Mouse (Mus musculus): ENCODE results near the gene Ap2a2. TPM values are rescaled to one million over a fixed set of nuclear protein-coding genes. Genes with fewer than 3 reads are reported as not detected.
A peak's percentile ranks its signal among the peaks of the same experiment; 100 is the strongest.

Ap2a2 gene
- 132 and 135 TPM in 2 replicates for polyA plus RNA-seq (2015; fragmentation: Nextera tagmentation; extraction: Ambion mirVana)

DNA sequence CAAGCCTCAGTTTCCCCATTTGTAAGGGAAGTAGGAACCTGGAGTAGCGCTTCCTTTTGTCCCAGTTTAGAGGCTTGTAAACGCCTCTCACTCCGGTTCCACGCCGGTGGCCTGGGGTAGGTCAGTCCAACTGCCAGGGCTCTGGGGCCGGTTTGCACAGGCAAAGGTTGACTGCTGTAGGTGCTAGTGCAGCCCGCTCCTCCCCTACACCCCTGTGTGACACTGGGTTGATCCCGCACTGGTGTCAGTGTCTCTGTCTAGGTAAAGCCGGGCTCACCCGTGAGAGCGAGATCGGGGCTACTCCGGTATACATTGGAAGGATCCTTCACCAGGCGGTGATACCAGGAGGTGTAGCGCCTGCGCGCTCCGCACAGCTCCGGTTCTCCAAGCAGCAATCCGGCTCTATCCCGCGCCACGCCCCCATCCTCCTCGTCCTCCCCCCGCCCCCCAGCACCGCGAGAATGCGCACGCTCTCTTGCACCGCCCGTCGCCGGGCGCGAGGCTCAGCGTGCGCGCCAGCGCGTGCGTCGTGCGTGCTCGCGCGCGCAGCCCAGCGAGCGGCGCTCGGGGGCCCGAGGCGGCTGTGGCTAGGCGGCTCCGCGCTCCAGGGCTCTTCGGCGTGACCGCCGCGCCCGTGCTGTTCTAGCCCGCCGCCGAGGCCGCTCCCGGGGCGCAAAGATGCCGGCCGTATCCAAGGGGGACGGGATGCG lies at the start of gene Ap2a2:
Ap2a2 (plus strand) TSS at position 492 of the 710 bp plus-strand sequence.
- Histone ChIP-seq H3K9ac (peak within 1 kb of the TSS; percentile 98), H3K9me3 (no peaks in the 10 kb centered on the region), H3K27ac (peak within 1 kb of the TSS; percentile 90), H3K36me3 (replicated peaks) (no peaks in the 10 kb centered on the region), H3K4me3 (peak within 1 kb of the TSS; percentile 93), H3K4me2 (peak within 1 kb of the TSS; percentile 80), H3K27me3 (replicated peaks) (no peaks in the 10 kb centered on the region), H3K4me1 (peaks cover 30% of the 10 kb centered on the region)
- under 1% methylated on average over 71 of the region's 72 CpGs for WGBS
- ATAC-seq (replicated peaks) = peak; percentile 96

DNA sequence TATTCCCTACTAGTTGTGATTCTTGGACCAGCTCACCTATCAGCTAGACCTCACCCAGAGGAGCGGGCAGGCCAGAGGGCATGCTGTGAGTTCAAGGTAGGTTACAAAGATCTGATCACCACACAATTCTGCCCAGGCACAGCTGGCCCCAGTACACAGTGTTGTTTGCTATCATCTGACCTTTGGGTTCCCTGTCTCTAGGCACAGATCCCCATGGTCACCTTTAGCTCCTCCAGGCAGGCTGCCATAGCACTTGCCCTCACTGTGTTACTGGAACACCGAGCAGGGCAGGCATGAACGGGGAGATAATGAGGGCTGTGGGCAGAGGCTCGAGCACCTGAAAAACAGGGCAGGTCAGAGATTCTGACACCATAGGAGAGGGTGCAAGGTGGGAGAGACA lies 44.3 kb upstream of the Ap2a2 start:
- WGBS = 92% methylated on average over 4 of the region's 4 CpGs
- no peaks in the 10 kb centered on the region for H3K4me1 ChIP-seq
- no peak overlapping the region for H3K27ac ChIP-seq
- peaks cover 7% of the 10 kb centered on the region; the same call in 1 of the 2 replicates for H3K36me3 ChIP-seq (replicated peaks)
- H3K27me3 ChIP-seq (replicated peaks) = no peaks in the 10 kb centered on the region
- no peaks in the 10 kb centered on the region for H3K9me3 ChIP-seq
- H3K4me3 ChIP-seq = no peak overlapping the region
- no peak for ATAC-seq (replicated peaks)
- H3K4me2 ChIP-seq = no peak overlapping the region
- no peak overlapping the region for H3K9ac ChIP-seq

DNA sequence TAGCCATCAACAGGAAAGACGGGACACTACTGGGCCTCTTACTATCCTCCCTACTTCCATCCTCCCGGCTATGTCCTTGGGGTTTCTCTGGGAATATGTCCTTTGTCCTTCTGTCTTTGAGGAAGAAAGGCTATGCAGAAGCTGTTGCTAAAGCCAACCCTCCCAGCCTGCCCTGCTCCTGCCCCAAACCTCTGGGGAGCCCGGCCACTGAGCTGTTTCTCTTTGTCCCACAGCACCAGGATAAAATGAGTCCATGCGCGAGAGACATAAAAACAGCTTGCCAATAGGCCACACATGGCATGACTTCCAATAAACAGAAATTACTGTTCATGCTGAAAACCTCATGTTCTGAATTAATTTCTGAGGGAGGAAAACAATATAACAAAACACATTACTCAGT lies 43.7 kb upstream of the Ap2a2 start:
- Histone ChIP-seq H3K27ac (no peak overlapping the region), H3K4me3 (no peak overlapping the region), H3K9ac (no peak overlapping the region), H3K4me1 (no peaks in the 10 kb centered on the region), H3K36me3 (replicated peaks) (peaks cover 6% of the 10 kb centered on the region; the same call in 1 of the 2 replicates), H3K27me3 (replicated peaks) (no peaks in the 10 kb centered on the region), H3K9me3 (no peaks in the 10 kb centered on the region), H3K4me2 (no peak overlapping the region)
- WGBS = 77% methylated on average over 5 of the region's 5 CpGs
- no peak for ATAC-seq (replicated peaks)

DNA sequence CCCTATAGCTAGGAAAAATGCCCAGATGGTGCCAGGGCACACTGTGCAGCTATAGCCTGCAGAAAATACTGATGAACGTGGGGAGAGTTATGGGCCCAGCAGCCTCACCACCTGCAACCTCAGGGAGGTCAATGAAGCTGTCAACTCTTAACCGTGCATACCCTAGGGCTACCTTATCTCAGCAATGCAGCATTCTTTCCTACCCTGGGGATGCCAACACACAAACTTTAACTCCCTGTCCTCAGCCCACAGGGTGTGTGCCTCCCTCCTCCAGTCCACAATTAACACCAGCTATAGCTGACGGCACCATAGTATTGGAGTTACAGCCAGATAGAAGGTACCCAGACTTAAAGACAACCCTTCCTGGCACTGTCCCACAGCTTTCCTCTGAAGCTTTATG lies 43.0 kb upstream of the Ap2a2 start:
- H3K36me3 ChIP-seq (replicated peaks) = peaks cover 6% of the 10 kb centered on the region; the same call in 1 of the 2 replicates
- H3K4me1 ChIP-seq = no peaks in the 10 kb centered on the region
- no peaks in the 10 kb centered on the region for H3K9me3 ChIP-seq
- H3K27ac ChIP-seq = no peak overlapping the region
- H3K9ac ChIP-seq = no peak overlapping the region
- ATAC-seq (replicated peaks) = no peak
- no peaks in the 10 kb centered on the region for H3K27me3 ChIP-seq (replicated peaks)
- H3K4me3 ChIP-seq = no peak overlapping the region
- 86% methylated on average over 3 of the region's 3 CpGs for WGBS
- no peak overlapping the region for H3K4me2 ChIP-seq

DNA sequence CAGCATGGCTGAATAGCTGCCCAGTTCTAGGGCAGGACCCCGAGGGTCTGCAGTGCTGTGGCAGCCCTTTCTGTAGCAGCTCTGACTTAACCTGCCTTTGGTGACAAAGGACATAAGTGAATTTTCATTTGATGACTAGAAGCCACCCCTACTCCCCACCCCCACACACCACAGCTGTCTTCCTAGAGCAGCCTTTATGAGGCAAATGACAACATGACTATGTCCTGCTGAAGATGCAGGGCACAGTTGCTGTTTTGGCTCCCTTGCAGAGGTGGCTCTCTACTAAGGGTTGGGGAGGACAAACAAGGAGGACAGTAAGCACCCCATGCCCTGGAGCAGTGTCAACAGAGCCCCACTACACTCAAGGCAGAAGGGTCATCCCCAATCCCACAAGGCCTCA lies 42.2 kb upstream of the Ap2a2 start:
- Histone ChIP-seq H3K9ac (no peak overlapping the region), H3K36me3 (replicated peaks) (peaks cover 6% of the 10 kb centered on the region; the same call in 1 of the 2 replicates), H3K4me1 (no peaks in the 10 kb centered on the region), H3K9me3 (no peaks in the 10 kb centered on the region), H3K27me3 (replicated peaks) (no peaks in the 10 kb centered on the region), H3K4me2 (no peak overlapping the region), H3K4me3 (no peak overlapping the region), H3K27ac (no peak overlapping the region)
- WGBS = 86% methylated on average over 1 of the region's 1 CpGs
- no peak for ATAC-seq (replicated peaks)

DNA sequence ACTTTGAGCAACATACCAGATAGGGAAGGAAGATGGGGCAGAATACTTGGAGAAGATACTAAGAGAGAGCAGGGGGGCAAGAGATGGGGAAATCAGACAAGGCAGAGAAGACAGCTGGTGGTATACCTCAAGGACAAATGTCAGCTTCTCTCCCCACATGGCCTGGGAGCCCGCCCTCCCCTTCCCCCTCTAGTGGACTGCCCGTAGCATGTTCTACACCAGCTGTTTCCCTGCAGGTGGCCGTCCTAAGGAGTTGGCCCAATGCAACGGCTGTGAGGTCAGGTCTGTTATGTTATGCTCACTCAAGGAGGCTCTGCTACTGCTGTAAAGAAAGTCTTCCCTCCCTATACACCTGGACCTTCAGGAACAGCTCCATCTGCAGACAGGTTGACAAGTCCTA lies 39.0 kb upstream of the Ap2a2 start:
- 43% methylated on average over 4 of the region's 4 CpGs for WGBS
- H3K9ac ChIP-seq = no peak overlapping the region
- no peak overlapping the region for H3K4me3 ChIP-seq
- no peaks in the 10 kb centered on the region for H3K27me3 ChIP-seq (replicated peaks)
- no peak overlapping the region for H3K4me2 ChIP-seq
- no peaks in the 10 kb centered on the region for H3K4me1 ChIP-seq
- no peak for ATAC-seq (replicated peaks)
- H3K9me3 ChIP-seq = no peaks in the 10 kb centered on the region
- no peak overlapping the region for H3K27ac ChIP-seq
- peaks cover 10% of the 10 kb centered on the region; the same call in 1 of the 2 replicates for H3K36me3 ChIP-seq (replicated peaks)

DNA sequence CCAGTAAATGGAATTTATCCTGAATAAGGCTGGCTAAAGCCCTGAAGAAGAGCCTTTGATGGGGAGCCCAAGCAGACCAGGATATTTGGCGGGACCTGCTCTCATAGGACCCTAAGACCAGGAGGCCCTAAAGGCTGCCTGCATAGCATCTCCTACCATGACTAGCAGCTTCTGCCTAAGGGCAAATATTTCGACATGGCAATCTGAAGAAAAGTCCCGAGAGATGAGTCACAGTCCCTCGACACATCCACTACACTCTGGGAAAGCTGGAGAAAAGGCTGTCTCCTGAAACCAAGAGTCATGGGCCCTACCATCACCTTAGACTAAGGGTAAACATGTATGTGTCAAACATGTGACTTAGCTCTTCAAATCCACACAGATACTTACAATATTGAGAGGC lies 37.7 kb upstream of the Ap2a2 start:
- Histone ChIP-seq H3K36me3 (replicated peaks) (peaks cover 10% of the 10 kb centered on the region; the same call in 1 of the 2 replicates), H3K9me3 (no peaks in the 10 kb centered on the region), H3K9ac (no peak overlapping the region), H3K4me2 (no peak overlapping the region), H3K4me1 (no peaks in the 10 kb centered on the region), H3K4me3 (no peak overlapping the region), H3K27ac (no peak overlapping the region), H3K27me3 (replicated peaks) (no peaks in the 10 kb centered on the region)
- WGBS = 92% methylated on average over 4 of the region's 4 CpGs
- no peak for ATAC-seq (replicated peaks)

DNA sequence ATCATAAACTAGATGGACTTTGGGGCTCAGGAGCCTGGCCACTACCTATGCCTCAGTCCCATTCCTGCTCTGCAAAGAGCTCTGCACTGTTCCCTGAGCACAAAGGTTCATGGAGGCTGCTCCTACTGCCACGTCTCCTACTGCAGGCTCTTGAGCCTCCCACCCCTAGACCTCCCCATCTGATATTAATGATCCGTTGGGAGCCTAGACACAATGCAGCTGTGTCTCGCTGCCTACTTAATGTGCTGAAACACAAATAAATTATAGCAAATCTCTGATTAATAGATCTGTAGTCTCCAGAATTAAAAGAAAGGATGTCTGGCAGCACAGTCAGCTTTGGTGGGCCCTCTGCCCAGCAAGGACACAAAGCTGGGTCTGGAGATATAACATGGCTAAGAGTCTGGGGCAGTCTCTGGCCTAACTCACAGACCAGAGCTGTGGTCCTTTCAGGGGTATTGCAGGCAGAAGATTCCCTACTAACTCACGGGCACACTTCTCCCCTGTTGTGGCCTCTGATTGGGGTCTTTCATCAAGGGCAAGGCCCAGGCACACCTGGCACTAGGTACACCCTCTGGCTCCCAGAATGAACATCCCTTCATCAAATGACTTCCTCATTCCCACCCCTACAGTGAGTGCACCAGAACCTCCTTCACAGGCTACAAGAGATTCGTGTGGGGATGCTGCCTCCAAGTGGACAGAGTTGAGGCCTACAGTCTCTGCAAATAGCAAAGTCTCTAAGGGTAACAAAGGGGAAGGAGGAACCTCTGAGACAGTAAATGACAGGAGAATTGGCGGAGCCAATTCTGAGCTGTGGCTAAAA lies 37.0 kb upstream of the Ap2a2 start:
- no peaks in the 10 kb centered on the region for H3K27me3 ChIP-seq (replicated peaks)
- 58% methylated on average over 6 of the region's 6 CpGs for WGBS

DNA sequence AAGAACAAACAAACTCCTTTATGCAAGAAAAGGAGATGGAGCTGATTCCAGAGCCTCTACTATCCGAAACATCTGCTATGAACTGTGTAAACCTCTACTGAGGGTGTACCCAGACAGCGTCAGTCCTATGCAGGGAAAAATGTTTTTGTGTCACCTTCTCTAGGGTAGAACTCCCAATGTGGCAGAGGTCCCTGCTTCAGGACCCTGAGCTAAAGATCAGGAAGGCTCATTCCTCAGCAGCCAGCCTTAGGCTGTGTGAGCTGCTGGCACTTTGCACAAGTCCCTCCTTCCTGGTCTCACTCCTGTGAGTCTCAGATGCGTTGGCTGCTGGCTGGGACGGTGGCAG lies 36.4 kb upstream of the Ap2a2 start:
- Histone ChIP-seq H3K36me3 (replicated peaks) (peaks cover 13% of the 10 kb centered on the region; the same call in 1 of the 2 replicates), H3K9ac (no peak overlapping the region), H3K4me1 (no peaks in the 10 kb centered on the region), H3K9me3 (no peaks in the 10 kb centered on the region), H3K4me2 (no peak overlapping the region), H3K4me3 (no peak overlapping the region), H3K27me3 (replicated peaks) (no peaks in the 10 kb centered on the region), H3K27ac (no peak overlapping the region)
- peak; percentile 24; the same call in 1 of the 2 replicates for ATAC-seq (replicated peaks)
- WGBS = 87% methylated on average over 4 of the region's 4 CpGs

More for the DNA sequence above, 37.0 kb upstream of the Ap2a2 start:
- H3K9me3 ChIP-seq = no peaks in the 10 kb centered on the region
- peak; percentile 78 for ATAC-seq (replicated peaks)
- H3K36me3 ChIP-seq (replicated peaks) = peaks cover 12% of the 10 kb centered on the region; the same call in 1 of the 2 replicates
- no peak overlapping the region for H3K4me3 ChIP-seq
- H3K4me2 ChIP-seq = no peak overlapping the region
- no peak overlapping the region for H3K27ac ChIP-seq
- no peaks in the 10 kb centered on the region for H3K4me1 ChIP-seq
- no peak overlapping the region for H3K9ac ChIP-seq

DNA sequence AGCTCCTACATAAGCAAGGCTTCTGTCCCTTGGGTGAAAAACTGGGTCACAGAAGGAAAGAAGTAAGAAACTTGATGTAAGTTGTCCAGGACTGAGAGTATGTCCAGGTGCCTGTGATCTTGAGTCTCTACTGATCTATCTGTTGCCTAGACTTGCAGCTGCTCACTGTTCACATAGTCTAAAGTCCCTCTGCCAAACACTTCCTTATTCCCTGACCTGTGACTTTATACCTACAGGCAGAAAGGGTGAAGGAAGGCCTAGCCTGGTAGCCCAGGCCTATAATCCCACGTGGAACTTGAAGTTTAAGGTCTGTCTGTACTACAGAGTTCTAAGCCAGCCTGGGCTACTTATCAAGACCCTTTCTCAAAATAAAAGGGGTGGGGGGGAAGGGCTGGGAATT lies 26.4 kb upstream of the Ap2a2 start:
- Histone ChIP-seq H3K4me2 (no peak overlapping the region), H3K4me1 (peaks cover 21% of the 10 kb centered on the region), H3K27ac (no peak overlapping the region), H3K36me3 (replicated peaks) (0 out of 2 replicates have a peak, but pooled peaks cover 2% of the 10 kb centered on the region), H3K4me3 (no peak overlapping the region), H3K27me3 (replicated peaks) (no peaks in the 10 kb centered on the region), H3K9me3 (no peaks in the 10 kb centered on the region), H3K9ac (no peak overlapping the region)
- no peak for ATAC-seq (replicated peaks)
- WGBS = 79% methylated on average over 1 of the region's 1 CpGs

DNA sequence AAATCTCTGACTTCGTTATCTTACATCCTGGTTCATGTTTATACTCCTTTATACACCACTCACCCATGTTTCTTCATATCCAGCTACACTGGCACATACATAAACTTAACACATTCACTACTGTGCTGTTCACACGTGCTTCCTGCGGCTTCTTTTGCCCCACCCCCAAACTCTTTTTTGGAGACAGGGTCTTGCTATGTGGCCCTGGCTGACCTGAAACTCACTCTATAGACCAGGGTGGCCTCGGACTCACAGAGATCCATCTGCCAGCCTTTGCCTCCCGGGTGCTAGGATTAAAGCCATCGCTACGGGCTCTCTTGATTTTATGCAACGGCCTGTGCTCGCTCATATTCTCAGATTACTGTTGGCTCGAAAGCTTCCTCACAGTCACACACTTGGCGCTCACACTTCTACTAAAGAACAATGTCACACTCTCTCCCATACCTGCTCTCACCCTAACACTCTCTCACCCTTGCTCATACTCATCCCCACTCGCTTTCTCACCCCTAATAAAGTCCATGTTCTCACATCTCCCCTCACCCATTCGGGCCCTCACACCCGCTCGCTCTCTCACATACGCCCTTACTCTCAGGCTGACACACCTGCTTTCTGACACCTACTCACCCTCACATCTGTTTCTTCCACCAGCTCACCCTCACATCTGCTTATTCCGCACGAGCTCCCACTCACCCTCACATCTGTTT lies 23.0 kb upstream of the Ap2a2 start:
- WGBS = 13% methylated on average over 18 of the region's 18 CpGs
- ATAC-seq (replicated peaks) = no peak; the same call in 1 of the 2 replicates

More for the DNA sequence above, 23.0 kb upstream of the Ap2a2 start:
- no peaks in the 10 kb centered on the region for H3K9me3 ChIP-seq
- peaks cover 24% of the 10 kb centered on the region for H3K4me1 ChIP-seq
- H3K27me3 ChIP-seq (replicated peaks) = no peaks in the 10 kb centered on the region
- peak overlapping the region; percentile 86 for H3K27ac ChIP-seq
- H3K36me3 ChIP-seq (replicated peaks) = no peaks in the 10 kb centered on the region
- peak overlapping the region; percentile 76 for H3K4me3 ChIP-seq
- H3K9ac ChIP-seq = peak overlapping the region; percentile 77
- peak overlapping the region; percentile 71 for H3K4me2 ChIP-seq
